Mouse (Mus musculus): ENCODE measurements around the gene Elp4. TPM values are rescaled to one million over a fixed set of nuclear protein-coding genes. Genes with fewer than 3 reads are reported as not detected.

Elp4 gene
- polyA plus RNA-seq, 1 experiment from 2014 or later: 34.3 TPM

GRCm38 (mm10) chr2:105660874-105661622 is 243.3 kb downstream of the Elp4 start:
- no peak for ATAC-seq (ENCODE audit: low read depth)
- 1% methylated on average over 26 of the region's 26 CpGs for WGBS
- Histone ChIP-seq H3K4me2 (ENCODE audit: low read depth, low read length) (no peak overlapping the region), H3K4me3 (ENCODE audit: low read length) (no peak overlapping the region; the same call in 1 of the 2 replicates), H3K27ac (ENCODE audit: low read length) (no peak overlapping the region), H3K9me3 (ENCODE audit: control insufficient read depth, low read length) (no peaks in the 10 kb centered on the region), H3K4me1 (replicated peaks; ENCODE audit: control insufficient read depth, insufficient read depth, low read length) (no peaks in the 10 kb centered on the region), H3K27me3 (ENCODE audit: control insufficient read depth, insufficient read depth, low read depth, low read length) (peaks cover 92% of the 10 kb centered on the region), H3K9ac (ENCODE audit: low read length) (no peak overlapping the region), H3K36me3 (ENCODE audit: control insufficient read depth, insufficient read depth, low read length) (no peaks in the 10 kb centered on the region)

GRCm38 (mm10) chr2:105659926-105660873 is 244.2 kb downstream of the Elp4 start:
- Histone ChIP-seq H3K4me3 (ENCODE audit: low read length) (no peak overlapping the region; the same call in 1 of the 2 replicates), H3K9ac (ENCODE audit: low read length) (no peak overlapping the region), H3K27ac (ENCODE audit: low read length) (no peak overlapping the region), H3K4me2 (ENCODE audit: low read depth, low read length) (no peak overlapping the region), H3K36me3 (ENCODE audit: control insufficient read depth, insufficient read depth, low read length) (no peaks in the 10 kb centered on the region), H3K9me3 (ENCODE audit: control insufficient read depth, low read length) (no peaks in the 10 kb centered on the region), H3K4me1 (replicated peaks; ENCODE audit: control insufficient read depth, insufficient read depth, low read length) (no peaks in the 10 kb centered on the region), H3K27me3 (ENCODE audit: control insufficient read depth, insufficient read depth, low read depth, low read length) (peaks cover 87% of the 10 kb centered on the region)
- ATAC-seq (ENCODE audit: low read depth): no peak
- under 1% methylated on average over 41 of the region's 41 CpGs for WGBS

GRCm38 (mm10) chr2:105659350-105659749 is 245.0 kb downstream of the Elp4 start:
- Histone ChIP-seq H3K36me3 (ENCODE audit: control insufficient read depth, insufficient read depth, low read length) (no peaks in the 10 kb centered on the region), H3K27me3 (ENCODE audit: control insufficient read depth, insufficient read depth, low read depth, low read length) (peaks cover 82% of the 10 kb centered on the region), H3K4me2 (ENCODE audit: low read depth, low read length) (no peak overlapping the region), H3K4me1 (replicated peaks; ENCODE audit: control insufficient read depth, insufficient read depth, low read length) (no peaks in the 10 kb centered on the region), H3K4me3 (ENCODE audit: low read length) (no peak overlapping the region), H3K9ac (ENCODE audit: low read length) (no peak overlapping the region), H3K9me3 (ENCODE audit: control insufficient read depth, low read length) (no peaks in the 10 kb centered on the region), H3K27ac (ENCODE audit: low read length) (no peak overlapping the region)
- no peak for ATAC-seq (ENCODE audit: low read depth)
- 7% methylated on average over 9 of the region's 9 CpGs for WGBS

GRCm38 (mm10) chr2:105656456-105656855 is 247.9 kb downstream of the Elp4 start:
- no peak for ATAC-seq (ENCODE audit: low read depth)
- Histone ChIP-seq H3K27me3 (ENCODE audit: control insufficient read depth, insufficient read depth, low read depth, low read length) (peaks cover 63% of the 10 kb centered on the region), H3K36me3 (ENCODE audit: control insufficient read depth, insufficient read depth, low read length) (no peaks in the 10 kb centered on the region), H3K4me3 (ENCODE audit: low read length) (no peak overlapping the region), H3K27ac (ENCODE audit: low read length) (no peak overlapping the region), H3K9me3 (ENCODE audit: control insufficient read depth, low read length) (no peaks in the 10 kb centered on the region), H3K4me2 (ENCODE audit: low read depth, low read length) (no peak overlapping the region), H3K9ac (ENCODE audit: low read length) (no peak overlapping the region), H3K4me1 (replicated peaks; ENCODE audit: control insufficient read depth, insufficient read depth, low read length) (no peaks in the 10 kb centered on the region)
- 69% methylated on average over 8 of the region's 8 CpGs for WGBS

Other genes with a start within 250 kb of the Elp4 start
- 0.16 TPM in 1 of 2 replicates, not detected in the other for gene Pax6, start 235.7 kb downstream of the Elp4 start, polyA plus RNA-seq (2015; fragmentation: Nextera tagmentation; extraction: Ambion mirVana)
- gene Immp1l, start 74 bp upstream of the Elp4 start, polyA plus RNA-seq (2015; fragmentation: Nextera tagmentation; extraction: Ambion mirVana): 122 and 123 TPM in 2 replicates
- gene Dnajc24, start 99.0 kb upstream of the Elp4 start, polyA plus RNA-seq (2015; fragmentation: Nextera tagmentation; extraction: Ambion mirVana): 35.9 and 42.8 TPM in 2 replicates